Mouse (Mus musculus) embryonic facial prominence, embryonic 15.5 days (tissue): ENCODE data around the gene Fhit. TPM values are rescaled to one million over a fixed set of nuclear protein-coding genes. Genes with fewer than 3 reads are reported as not detected.
A peak's percentile ranks its signal among the peaks of the same experiment; 100 is the strongest.

ENCODE experiments used
- ATAC-seq: fragments of 200-750 bp; cut with Nextera tagmentation; 2 replicates; pipeline ENCODE4 v1.8.0; 2017; ENCODE audit warnings: low read depth, moderate TSS enrichment; ENCODE audit not compliant: insufficient number of reproducible peaks, low FRiP score, low TSS enrichment
- H3K27ac ChIP-seq: fragments of 300-500 bp; sonication (generic); replicated peaks from 2 replicates; pipeline ENCODE4 v1.5.1; 2015; ENCODE audit warnings: mild to moderate bottlenecking, inconsistent platforms
- H3K27me3 ChIP-seq: fragments of 300-500 bp; sonication (generic); 2 replicates; pipeline ENCODE4 v1.6.1; 2015; ENCODE audit warnings: inconsistent platforms
- H3K36me3 ChIP-seq: fragments of 300-500 bp; sonication (generic); 2 replicates; pipeline ENCODE4 v1.6.1; 2015; ENCODE audit warnings: mild to moderate bottlenecking, inconsistent platforms
- H3K4me1 ChIP-seq: fragments of 300-500 bp; sonication (generic); 2 replicates; pipeline ENCODE4 v1.6.1; 2015; ENCODE audit warnings: inconsistent platforms
- H3K4me2 ChIP-seq: fragments of 300-500 bp; sonication (generic); replicated peaks from 2 replicates; pipeline ENCODE4 v1.6.1; 2015; ENCODE audit warnings: mild to moderate bottlenecking, inconsistent platforms
- H3K4me3 ChIP-seq: fragments of 300-500 bp; sonication (generic); replicated peaks from 2 replicates; pipeline ENCODE4 v1.5.1; 2015; ENCODE audit warnings: mild to moderate bottlenecking, inconsistent platforms
- H3K9ac ChIP-seq: fragments of 300-500 bp; sonication (generic); 2 replicates; pipeline ENCODE4 v1.6.1; 2015; ENCODE audit warnings: inconsistent platforms
- H3K9me3 ChIP-seq: fragments of 300-500 bp; sonication (generic); replicated peaks from 2 replicates; pipeline ENCODE4 v1.6.1; 2016; ENCODE audit warnings: inconsistent platforms
- WGBS: fragments of 180-500 bp; shearing (Covaris S2); methylation state at CpG from one replicate; pipeline ENCODE4 v1.1.7; 2015; 5-methylcytosine and 5-hydroxymethylcytosine counted together
- polyA plus RNA-seq: library from polyadenylated mRNA; unstranded; fragments of >200 nt; fragmentation: Nextera tagmentation; extraction: Ambion mirVana; gene quantifications from 2 replicates; pipeline ENCODE4 v1.2.1, GENCODE M21; 2015

The Fhit gene
- polyA plus RNA-seq: 6.9 and 8.7 TPM in 2 replicates

DNA sequence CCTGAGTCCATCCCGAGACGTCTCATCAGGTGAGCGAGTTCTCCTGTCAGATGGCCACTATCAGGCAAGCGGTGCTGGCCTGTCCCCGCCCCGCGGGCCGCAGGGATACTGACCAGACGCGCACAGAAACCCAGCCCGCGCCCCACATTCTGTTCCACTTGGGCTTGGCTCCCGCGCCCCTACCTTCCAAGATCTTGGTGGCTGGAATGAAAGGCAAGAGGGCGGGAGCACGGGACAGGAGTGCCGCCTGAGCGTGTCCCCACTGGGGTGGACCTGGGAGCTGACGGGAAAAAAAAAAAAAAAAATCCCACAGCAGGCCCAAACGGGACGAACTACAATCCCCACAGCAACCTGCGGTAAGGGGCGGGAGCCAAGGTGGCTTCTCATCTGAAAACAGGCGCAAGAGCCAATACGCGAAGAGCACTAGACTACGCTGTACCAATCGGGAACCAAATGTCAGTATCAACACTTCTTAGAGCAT is at the start of gene Fhit:
Gene Fhit (minus strand): TSS at position 285 of the 481 bp plus-strand sequence.
- H3K4me1 ChIP-seq: no peaks in the 10 kb centered on the region
- H3K9ac ChIP-seq: peak within 1 kb of the TSS; percentile 52
- H3K4me3 ChIP-seq: peak within 1 kb of the TSS; percentile 65
- H3K9me3 ChIP-seq: no peaks in the 10 kb centered on the region
- ATAC-seq: peak; percentile 97
- H3K36me3 ChIP-seq: no peaks in the 10 kb centered on the region
- H3K27ac ChIP-seq: peak within 1 kb of the TSS; percentile 61
- H3K4me2 ChIP-seq: peak within 1 kb of the TSS; percentile 79
- WGBS: 0% methylated on average over 28 of the region's 28 CpGs
- no peaks in the 10 kb centered on the region for H3K27me3 ChIP-seq

GRCm38 (mm10) chr14:11206786-11207185 is 45.0 kb upstream of the Fhit start:
- H3K27ac ChIP-seq: no peak overlapping the region
- no peaks in the 10 kb centered on the region for H3K27me3 ChIP-seq
- H3K36me3 ChIP-seq: no peaks in the 10 kb centered on the region
- no peak overlapping the region for H3K4me2 ChIP-seq
- no peak overlapping the region for H3K9ac ChIP-seq
- no peak for ATAC-seq
- H3K4me1 ChIP-seq: peaks cover 4% of the 10 kb centered on the region; the same call in 1 of the 2 replicates
- WGBS: 53% methylated on average over 2 of the region's 2 CpGs
- H3K4me3 ChIP-seq: no peak overlapping the region
- no peaks in the 10 kb centered on the region for H3K9me3 ChIP-seq

DNA sequence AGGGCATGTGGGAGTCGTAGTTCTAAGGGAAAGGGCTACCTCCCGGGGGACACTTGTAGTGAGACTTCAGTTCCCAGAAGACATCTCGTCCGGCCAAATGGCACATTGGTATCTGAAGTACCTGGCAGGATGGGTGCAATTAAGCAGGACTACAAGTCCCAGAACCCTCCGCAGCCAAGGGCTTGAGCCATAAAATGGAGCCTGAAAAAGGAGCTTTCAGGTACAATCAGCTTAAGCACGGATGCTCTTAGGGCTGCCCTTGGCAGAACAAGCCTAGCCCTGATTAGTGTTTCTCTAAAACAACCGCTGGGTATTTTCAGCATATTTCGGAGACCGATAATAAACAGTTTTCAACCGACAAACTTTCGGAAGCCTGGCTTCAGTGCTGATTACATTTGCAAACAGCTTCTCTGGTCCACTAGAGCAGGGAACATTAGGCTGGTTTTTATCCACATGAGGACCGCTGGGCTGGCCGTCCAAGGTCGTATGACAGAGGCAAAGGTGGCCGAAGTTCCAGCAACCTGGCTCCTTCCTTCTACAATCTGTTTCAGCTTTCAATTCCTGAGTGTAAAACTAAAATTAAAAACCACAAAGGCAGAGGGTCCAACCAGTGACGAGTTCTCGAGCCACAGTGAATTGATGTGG is 907 bp downstream of the Fhit start:
- peak; percentile 75; the same call in 1 of the 2 replicates for ATAC-seq
- Histone ChIP-seq H3K9ac (peak overlapping the region; percentile 31), H3K27ac (peak overlapping the region; percentile 61), H3K9me3 (no peaks in the 10 kb centered on the region), H3K27me3 (no peaks in the 10 kb centered on the region), H3K4me2 (peak overlapping the region; percentile 79), H3K4me3 (peak overlapping the region; percentile 65), H3K4me1 (no peaks in the 10 kb centered on the region), H3K36me3 (no peaks in the 10 kb centered on the region)
- WGBS: 7% methylated on average over 17 of the region's 17 CpGs

DNA sequence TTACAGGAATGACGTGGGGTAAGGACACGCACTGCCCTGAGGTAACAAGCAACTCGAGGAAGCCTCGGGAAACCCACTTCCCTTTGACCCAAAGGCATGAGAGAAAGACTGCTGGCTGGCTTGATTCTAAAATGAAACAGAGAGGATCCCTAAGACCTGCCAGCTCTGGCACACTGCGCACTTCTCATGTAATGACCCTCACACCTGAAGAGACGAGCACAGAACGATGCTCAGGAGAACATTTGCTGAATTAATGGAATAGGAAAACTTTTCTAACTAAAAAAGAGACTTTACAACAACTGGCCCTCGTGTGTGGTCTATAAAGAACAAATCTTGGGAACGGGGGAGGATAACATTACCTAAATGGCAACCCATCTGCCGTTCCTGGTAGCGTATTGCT is 2.2 kb downstream of the Fhit start:
- WGBS: 83% methylated on average over 11 of the region's 11 CpGs
- Histone ChIP-seq H3K4me3 (no peak overlapping the region), H3K36me3 (no peaks in the 10 kb centered on the region), H3K4me2 (no peak overlapping the region), H3K9ac (no peak overlapping the region), H3K9me3 (no peaks in the 10 kb centered on the region), H3K27me3 (no peaks in the 10 kb centered on the region), H3K27ac (no peak overlapping the region), H3K4me1 (no peaks in the 10 kb centered on the region)
- ATAC-seq: no peak

DNA sequence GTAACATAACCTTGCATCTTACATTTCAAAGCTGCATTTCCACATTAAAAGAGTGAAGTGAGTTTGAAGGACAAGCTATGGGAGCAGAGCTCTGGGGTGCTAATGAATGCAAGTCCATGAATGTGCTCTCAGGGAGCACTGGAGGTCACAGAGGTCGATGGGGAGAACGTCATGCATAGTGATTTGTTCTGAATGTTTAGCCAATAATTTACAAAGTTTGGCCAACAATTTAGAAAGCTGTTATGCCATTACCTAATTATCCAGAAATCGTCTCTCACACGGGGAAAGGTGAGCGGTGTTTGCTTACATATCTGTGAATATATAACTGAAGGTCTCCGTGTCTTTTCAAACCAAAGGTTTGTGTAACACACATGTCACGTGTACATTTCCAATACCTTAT is 2.8 kb downstream of the Fhit start:
- Histone ChIP-seq H3K4me2 (no peak overlapping the region), H3K9ac (no peak overlapping the region), H3K27me3 (no peaks in the 10 kb centered on the region), H3K9me3 (no peaks in the 10 kb centered on the region), H3K27ac (no peak overlapping the region), H3K4me3 (no peak overlapping the region), H3K4me1 (no peaks in the 10 kb centered on the region), H3K36me3 (no peaks in the 10 kb centered on the region)
- WGBS: 75% methylated on average over 7 of the region's 7 CpGs
- no peak for ATAC-seq

DNA sequence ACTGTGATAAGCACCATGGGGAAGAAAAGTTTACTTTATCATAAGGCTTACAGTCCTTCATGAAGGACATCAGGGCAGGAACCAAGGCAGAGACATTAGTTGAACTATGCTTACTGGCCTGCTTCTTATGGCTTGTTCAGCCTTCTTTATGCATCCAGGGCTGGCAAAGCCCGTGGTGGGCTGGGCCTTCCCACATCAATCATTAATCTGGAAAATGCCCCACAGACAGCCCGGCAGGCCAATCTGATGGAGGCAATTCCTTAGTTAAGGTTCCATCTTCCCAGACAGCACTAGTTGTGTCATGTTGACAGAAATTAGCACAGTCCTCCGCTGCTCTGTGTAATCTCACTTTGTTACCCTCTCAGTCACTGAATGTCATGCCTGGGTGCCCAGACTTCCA is 4.1 kb downstream of the Fhit start:
- no peaks in the 10 kb centered on the region for H3K4me1 ChIP-seq
- ATAC-seq: no peak
- no peak overlapping the region for H3K27ac ChIP-seq
- H3K27me3 ChIP-seq: no peaks in the 10 kb centered on the region
- H3K9me3 ChIP-seq: no peaks in the 10 kb centered on the region
- WGBS: 87% methylated on average over 3 of the region's 3 CpGs
- H3K4me3 ChIP-seq: no peak overlapping the region
- no peaks in the 10 kb centered on the region for H3K36me3 ChIP-seq
- H3K9ac ChIP-seq: no peak overlapping the region
- H3K4me2 ChIP-seq: no peak overlapping the region

DNA sequence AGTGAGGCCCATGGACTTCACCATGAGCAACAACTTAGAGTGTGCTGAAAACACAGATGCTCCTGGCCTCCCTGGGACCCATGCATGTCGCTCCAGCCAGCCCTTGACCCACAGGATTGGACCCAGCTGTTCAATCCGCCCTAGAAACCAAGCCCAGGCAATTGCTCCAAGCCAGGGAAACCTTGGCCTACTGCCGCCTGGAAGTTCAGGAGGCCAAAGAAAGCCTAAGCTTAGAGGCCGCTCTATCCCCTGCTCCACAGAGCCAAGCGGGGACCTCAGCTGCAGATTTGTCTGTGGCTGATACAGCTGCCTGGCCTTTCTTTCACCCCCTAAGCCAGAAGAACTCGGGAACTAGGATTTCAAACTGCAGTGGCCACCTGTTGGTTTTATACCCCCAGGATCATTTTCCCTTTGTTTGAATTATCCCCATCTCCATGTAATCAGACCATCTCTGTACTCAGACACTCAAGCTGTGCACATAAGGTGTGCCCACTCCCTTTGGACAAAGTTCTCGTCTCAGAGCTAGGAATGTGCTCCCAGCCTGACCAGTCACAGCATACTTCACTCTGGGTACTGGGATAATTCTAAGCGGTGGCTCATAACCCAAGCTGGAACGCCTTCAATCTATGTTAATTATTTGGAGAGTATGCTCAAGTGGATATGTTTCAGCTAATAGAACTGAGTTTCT is 10.1 kb downstream of the Fhit start:
- no peak overlapping the region for H3K4me2 ChIP-seq
- H3K27me3 ChIP-seq: no peaks in the 10 kb centered on the region
- no peak overlapping the region for H3K27ac ChIP-seq
- H3K4me3 ChIP-seq: no peak overlapping the region
- WGBS: 66% methylated on average over 9 of the region's 9 CpGs
- H3K36me3 ChIP-seq: no peaks in the 10 kb centered on the region
- H3K9me3 ChIP-seq: no peaks in the 10 kb centered on the region
- H3K4me1 ChIP-seq: no peaks in the 10 kb centered on the region
- ATAC-seq: peak; percentile 47; the same call in 1 of the 2 replicates
- no peak overlapping the region for H3K9ac ChIP-seq

- ATAC-seq: no peak
- WGBS: 80% methylated on average over 12 of the region's 12 CpGs
- Histone ChIP-seq H3K9me3 (no peaks in the 10 kb centered on the region), H3K4me1 (no peaks in the 10 kb centered on the region), H3K36me3 (no peaks in the 10 kb centered on the region), H3K27me3 (no peaks in the 10 kb centered on the region), H3K27ac (no peak overlapping the region), H3K9ac (no peak overlapping the region), H3K4me2 (no peak overlapping the region), H3K4me3 (no peak overlapping the region)
Observed at GRCm38 (mm10) chr14:11133787-11134735, 27.8 kb downstream of the Fhit start.

GRCm38 (mm10) chr14:11132637-11133474 is 29.0 kb downstream of the Fhit start:
- Histone ChIP-seq H3K27ac (no peak overlapping the region), H3K9me3 (no peaks in the 10 kb centered on the region), H3K4me2 (no peak overlapping the region), H3K4me1 (no peaks in the 10 kb centered on the region), H3K4me3 (no peak overlapping the region), H3K27me3 (no peaks in the 10 kb centered on the region), H3K36me3 (no peaks in the 10 kb centered on the region), H3K9ac (no peak overlapping the region)
- 78% methylated on average over 6 of the region's 6 CpGs for whole genome bisulfite sequencing
- no peak for ATAC-seq

DNA sequence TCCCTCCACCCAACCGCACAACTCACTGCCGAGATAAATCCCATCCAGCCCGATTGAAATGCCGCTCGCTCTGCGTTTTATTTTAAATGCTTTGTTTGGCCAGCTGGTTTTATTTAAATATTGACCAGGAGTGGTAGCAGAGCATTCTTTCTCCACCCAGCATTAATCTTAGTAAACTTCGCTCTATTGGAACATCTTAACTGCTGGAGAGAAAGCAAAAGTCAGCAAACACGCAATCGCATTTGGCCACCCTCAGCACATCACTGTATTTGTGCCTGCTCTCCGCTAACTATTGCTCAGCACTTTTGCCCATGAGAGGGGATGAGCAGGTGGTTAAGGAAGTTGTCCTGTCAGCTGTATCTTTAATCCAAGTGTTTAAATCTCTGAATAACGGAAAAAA is 36.7 kb downstream of the Fhit start:
- ATAC-seq: no peak
- no peak overlapping the region for H3K4me3 ChIP-seq
- no peak overlapping the region for H3K4me2 ChIP-seq
- no peaks in the 10 kb centered on the region for H3K36me3 ChIP-seq
- H3K27me3 ChIP-seq: no peaks in the 10 kb centered on the region
- WGBS: 50% methylated on average over 11 of the region's 11 CpGs
- no peak overlapping the region for H3K27ac ChIP-seq
- no peaks in the 10 kb centered on the region for H3K4me1 ChIP-seq
- H3K9ac ChIP-seq: no peak overlapping the region
- no peaks in the 10 kb centered on the region for H3K9me3 ChIP-seq
